Mouse (Mus musculus) gastrocnemius, postnatal 4 days (tissue): Measurements from ENCODE around the gene Psma3. TPM values are rescaled to one million over a fixed set of nuclear protein-coding genes. Genes with fewer than 3 reads are reported as not detected.
A peak's percentile ranks its signal among the peaks of the same experiment; 100 is the strongest.
"Not testable (repeated sequence)": the region's sequence is repeated elsewhere in the genome, so short reads cannot be mapped to it uniquely, and the experiment has no call there.

ENCODE experiments used
- DNase-seq, 2 experiments: peaks; one replicate each; pipeline ENCODE4 v3.0.0; 2021 to 2022; ENCODE audit warnings: low spot score in 2 of 2, mixed read lengths in 2 of 2
- total RNA-seq, 2 experiments: library from RNA; stranded (reverse); gene quantifications; 2 replicates each; pipeline ENCODE4 v1.2.3; 2021

Gene Psma3
- total RNA-seq, 2 experiments from 2014 or later = 344 to 430 TPM

DNA sequence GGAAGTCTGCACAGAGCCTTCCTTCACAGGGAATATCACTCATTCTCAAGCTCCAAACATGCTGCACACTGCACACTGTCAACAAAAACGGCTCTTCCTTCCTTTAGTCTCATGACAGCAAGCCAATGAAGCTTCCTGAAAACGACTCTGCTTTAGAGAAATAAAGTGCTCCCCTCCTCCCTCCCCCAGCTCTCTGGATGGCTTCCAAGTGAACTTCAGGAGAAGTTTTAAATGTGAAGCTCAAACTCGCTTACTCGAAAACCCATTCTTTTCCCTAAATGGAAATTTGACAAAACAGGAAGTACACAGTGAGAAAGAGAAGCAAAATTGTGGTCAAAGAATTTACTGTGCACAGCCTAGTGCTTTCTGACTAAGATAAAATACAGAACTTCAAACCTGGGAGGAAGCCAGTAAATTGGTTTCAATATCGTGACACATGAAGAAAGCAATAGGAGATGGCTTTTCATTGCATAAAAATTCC is 25.0 kb downstream of the Psma3 start:
- DNase-seq = peak in 1 of 2 experiments; percentile 41

GRCm38 (mm10) chr12:71000344-71000743 is 25.9 kb downstream of the Psma3 start:
- DNase-seq = no peak

DNA sequence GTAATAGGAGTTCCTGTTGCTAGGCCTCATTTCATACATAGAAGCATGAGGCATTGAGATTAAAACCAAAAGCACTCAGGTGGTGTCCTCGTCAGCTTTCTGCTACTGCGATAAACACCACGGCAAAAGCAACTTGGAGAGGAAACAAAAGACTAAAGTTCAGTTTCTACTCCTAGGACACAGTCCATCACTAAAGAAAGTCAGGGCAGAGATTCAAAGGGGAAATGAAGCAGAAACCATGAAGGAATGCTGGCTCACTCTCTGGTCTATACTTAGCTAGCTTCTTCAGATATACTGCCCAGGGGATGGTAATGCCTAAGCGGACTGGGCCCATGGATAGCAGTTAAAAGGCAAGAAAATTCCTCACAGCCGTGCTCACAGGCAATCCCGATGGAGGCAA is 27.0 kb downstream of the Psma3 start:
- no peak for DNase-seq

DNA sequence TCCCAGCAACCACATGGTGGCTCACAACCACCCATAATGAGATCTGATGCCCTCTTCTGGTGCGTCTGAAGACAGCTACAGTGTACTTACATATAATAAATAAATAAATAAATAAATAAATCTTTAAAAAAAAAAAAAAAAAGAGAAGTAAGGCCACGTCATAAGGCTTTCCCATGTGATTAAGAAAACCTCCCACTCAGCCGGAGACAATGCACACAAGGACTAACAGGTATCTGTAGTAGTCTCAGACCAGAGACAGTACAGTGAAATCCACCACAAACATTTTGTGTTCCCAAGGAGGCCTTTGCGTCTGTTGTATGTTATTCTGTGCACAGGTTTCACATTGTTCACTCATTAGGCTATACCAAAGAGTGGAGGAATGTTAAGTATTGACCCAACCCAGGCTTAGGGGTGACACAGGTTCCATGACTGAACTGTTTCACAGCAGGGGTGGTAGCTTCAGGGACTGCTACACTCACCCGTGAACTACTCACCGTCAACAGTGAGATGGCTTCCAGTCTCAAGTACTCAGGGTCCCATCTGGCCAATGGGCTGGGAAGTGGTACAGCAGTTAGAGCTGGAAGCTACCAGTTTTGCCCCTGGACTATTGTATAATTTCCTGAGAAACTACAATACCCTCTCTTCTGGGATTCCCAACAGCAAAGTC is 29.5 kb downstream of the Psma3 start:
- no peak for DNase-seq

- DNase-seq = no peak
These were observed 31.7 kb downstream of the Psma3 start for GRCm38 (mm10) chr12:71006141-71006540.

DNA sequence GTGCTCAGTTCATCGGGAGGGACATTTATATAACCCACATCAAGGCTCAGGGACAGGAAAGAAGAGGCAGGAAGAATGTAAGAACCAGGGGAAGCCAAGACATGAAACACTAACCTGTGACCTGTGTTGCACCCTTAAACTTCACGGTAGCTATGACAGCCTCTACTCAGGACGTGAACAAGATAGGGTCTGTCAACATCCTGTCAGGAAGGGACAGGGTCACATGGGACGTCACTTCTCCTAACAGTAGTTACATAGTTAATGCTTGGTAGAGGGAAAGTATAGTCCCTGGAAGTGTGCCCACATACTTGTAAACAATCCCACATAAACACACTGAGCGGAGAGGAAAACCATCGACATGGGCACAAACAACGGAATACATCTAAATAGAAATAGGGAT is 32.5 kb downstream of the Psma3 start:
- no peak for DNase-seq

DNA sequence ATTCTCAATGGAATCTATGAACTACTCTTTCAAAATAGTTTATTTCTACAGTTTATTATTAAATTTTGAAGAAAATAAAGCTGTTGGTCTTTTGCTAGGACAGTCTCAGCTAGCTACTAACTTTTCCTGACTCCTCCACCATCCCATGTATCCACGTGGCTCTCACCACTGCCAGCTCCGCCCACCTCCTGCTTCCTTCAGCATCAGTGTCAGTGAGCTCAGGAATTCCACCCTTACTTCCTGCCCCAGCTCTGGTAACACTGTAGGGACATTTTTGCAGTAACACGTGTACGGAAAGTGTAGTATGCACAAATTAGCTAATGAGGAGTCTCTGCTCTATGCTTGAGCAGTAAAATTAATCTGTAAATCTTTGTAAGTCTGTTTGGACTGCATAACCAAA is 35.3 kb downstream of the Psma3 start:
- DNase-seq = peak in 1 of 2 experiments; percentile 26

DNA sequence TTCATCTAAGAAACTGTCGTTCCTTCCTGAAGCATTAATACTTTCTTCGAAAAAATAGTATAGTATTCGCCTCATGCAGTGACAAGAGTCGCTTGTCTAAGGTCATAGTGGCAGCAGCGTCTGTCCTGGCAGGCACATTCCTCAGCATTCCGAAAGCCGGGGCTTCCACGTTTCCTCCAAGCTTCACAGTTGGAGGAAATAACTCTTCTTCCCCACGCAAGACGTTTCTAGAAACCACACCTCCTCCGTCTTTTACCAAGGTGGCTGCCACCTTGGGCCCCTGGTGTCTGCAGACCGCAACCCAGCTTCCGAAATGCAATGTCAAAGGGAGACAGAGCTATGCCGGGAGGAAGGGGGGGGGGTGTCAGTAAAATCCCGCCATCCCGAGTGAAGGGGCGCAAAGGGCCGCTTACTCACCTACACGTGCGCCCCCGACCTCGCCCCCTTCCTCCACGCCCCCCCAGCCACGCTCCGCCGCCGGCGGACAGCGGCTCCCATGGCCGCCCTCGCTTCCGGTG is 40.5 kb downstream of the Psma3 start:
- no peak for DNase-seq

DNA sequence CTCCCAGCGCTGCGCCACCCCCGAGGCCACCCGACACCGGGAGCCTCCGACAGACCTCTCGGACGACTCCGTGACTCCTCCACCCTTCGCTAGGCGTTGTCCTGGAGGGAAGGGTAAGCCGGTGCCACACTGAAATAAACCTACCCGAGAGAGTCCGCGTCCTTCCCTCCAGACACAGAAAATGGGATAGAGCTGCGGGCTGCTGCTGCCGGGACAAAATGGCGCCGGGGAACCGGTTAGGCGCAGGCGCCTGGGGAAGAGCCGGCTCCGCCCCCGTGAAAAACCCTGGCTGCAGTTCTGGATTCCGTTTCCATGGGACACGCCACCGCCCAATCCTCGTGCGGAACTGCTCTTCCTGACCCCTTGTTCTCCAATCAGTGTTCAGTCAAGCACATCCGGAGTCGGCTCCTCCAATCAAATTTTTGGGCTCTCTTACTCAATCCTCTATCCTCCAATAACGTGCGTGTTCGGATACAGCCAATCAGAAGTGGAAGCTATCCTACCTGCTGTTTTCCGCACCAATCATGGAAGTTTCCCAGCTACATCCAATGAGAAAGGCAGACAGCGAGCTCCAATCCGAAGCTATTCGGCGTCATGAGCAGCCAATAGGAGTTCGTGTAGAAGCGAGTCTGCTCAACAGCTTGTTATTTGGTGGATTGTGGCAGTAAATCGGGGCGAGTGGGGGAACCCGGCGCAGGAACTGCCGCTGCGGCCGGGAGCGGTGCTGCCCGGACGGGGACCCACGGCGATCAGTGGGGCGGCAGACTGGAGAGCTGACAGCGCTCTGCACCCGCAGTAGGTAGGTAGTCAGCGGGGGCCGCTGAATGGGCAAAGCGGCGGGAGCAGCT is 41.2 kb downstream of the Psma3 start, which contains the start of gene Arid4a:
Arid4a (plus strand) TSS at position 628 of the 848 bp plus-strand sequence.
- peak; percentile 87 to 94 for DNase-seq

- DNase-seq = peak in 1 of 2 experiments; percentile 49
These were observed 41.7 kb downstream of the Psma3 start for GRCm38 (mm10) chr12:71016211-71016502.

DNA sequence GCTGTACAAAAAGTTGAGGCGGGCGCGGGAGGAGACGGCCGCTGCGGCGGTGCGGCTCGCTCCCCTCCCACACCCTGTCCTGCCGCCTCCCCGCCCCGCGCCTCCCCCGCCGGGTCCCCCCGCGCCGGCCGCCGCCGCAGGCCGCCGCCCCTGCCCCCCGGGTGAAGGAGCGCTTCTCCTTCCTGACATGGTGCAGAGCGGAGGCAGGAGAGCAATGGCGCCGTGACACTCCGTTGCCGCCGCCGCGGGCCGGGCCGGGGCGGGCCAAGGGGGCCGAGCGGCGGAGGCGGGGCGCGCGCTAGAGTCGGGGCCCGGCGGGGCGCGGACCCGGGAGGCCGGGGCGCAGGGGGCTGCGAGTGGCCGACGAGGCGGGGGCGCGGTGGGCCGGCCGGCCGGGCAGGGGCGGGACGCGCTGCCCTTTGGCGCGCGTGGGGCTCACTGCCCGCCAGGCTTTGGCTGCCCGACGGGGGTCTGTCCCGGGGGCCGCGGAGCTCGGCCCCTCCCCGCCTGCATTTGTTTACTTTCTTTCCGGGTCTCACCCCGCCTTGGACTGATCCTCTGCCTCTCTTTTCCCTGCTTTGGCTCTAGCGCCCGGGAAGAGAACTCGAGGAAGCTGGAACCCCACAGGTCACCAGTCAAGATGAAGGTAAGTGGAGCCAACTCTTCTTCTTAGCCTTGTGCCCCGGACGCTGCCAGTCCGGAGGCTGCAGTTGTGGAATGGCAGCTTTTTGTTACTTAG is 42.3 kb downstream of the Psma3 start:
- peak; percentile 41 to 54 for DNase-seq

- no peak for DNase-seq
These were observed 42.8 kb downstream of the Psma3 start for GRCm38 (mm10) chr12:71017242-71017571.

- DNase-seq = no peak
These were observed 43.4 kb downstream of the Psma3 start for GRCm38 (mm10) chr12:71017827-71018226.

DNA sequence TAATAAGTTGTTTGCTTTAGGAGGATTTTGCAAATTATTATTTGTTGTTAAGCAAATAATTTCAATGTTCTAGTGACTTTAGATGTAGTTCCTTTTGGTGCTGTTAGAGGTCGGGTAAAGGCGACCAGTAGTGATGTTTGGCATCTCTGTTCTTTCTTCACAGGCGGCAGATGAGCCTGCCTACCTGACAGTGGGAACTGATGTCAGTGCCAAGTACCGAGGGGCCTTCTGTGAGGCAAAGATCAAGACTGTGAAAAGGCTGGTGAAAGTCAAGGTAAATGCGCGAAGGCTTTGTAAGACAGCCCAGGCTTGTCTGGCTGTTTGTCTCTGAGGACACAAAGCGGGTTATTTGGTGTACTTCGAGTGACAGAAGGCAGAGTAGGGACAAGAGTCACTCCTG is 44.8 kb downstream of the Psma3 start:
- no peak for DNase-seq

GRCm38 (mm10) chr12:71024411-71024810 is 50.0 kb downstream of the Psma3 start:
- no peak for DNase-seq

- not testable (repeated sequence) for DNase-seq
These were observed 53.8 kb downstream of the Psma3 start for GRCm38 (mm10) chr12:71028265-71028664.

GRCm38 (mm10) chr12:71030260-71030659 is 55.8 kb downstream of the Psma3 start:
- no peak for DNase-seq

GRCm38 (mm10) chr12:71030722-71031121 is 56.3 kb downstream of the Psma3 start:
- no peak for DNase-seq

GRCm38 (mm10) chr12:71035826-71036225 is 61.4 kb downstream of the Psma3 start:
- DNase-seq = no peak

- no peak for DNase-seq
These were observed 62.4 kb downstream of the Psma3 start for GRCm38 (mm10) chr12:71036729-71037404.

DNA sequence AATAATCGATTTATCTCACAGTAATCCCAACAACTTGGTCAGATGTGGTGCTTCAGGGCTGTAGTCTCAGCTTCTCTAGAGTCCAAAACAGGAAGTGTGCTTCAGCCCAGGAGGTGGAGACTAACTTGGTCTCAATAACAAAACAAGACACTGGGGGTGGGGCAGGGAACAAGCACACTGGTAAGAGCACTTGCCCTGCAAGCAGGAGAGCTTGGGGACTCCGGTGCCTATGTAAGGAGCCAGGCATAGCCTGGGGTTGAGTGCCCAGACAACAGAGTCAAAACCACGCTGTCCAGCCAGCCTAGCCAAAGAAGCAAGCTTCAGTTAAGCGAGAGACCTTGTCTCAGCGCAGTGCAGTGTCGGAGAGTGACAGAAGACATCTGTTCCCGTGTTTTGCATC is 66.0 kb downstream of the Psma3 start:
- peak in 1 of 2 experiments; percentile 17 for DNase-seq
